Mouse (Mus musculus): Measurements from ENCODE around the gene Rbmx.

GRCm38 (mm10) chrX:57401388-57401787, 8.6 kb upstream of the Rbmx start:
- TF ChIP-seq POLR2A (IDR thresholded peaks at IDR 0.05; ENCODE audit: low read depth, low read length) (no peak), CTCF (IDR thresholded peaks at IDR 0.05; ENCODE audit: borderline replicate concordance, insufficient read depth, low read length) (no peak)

Data from embryonic fibroblast, embryonic 13.5 days (primary cell).